Mouse (Mus musculus) forebrain, embryonic 14.5 days (tissue): ENCODE results near the gene Kansl2. TPM values are rescaled to one million over a fixed set of nuclear protein-coding genes. Genes with fewer than 3 reads are reported as not detected.
A peak's percentile ranks its signal among the peaks of the same experiment; 100 is the strongest.

ENCODE experiments used
- ATAC-seq: fragments of 200-750 bp; cut with Nextera tagmentation; 2 replicates; pipeline ENCODE4 v1.8.0; 2017; ENCODE audit warnings: mild to moderate bottlenecking, moderate library complexity
- DNase-seq: peaks from one replicate; pipeline ENCODE4 v3.0.0-alpha.2; 2015; ENCODE audit warnings: low spot score
- H3K27ac ChIP-seq: fragments of 300-500 bp; sonication (generic); 2 replicates; pipeline ENCODE4 v1.5.1; 2014; ENCODE audit warnings: low read depth, mild to moderate bottlenecking, control low read depth, low read length, moderate library complexity
- H3K27me3 ChIP-seq: fragments of 300-500 bp; sonication (generic); replicated peaks from 2 replicates; pipeline ENCODE4 v1.6.1; 2014; ENCODE audit warnings: low read length, control low read depth, mixed read lengths; ENCODE audit not compliant: control insufficient read depth, insufficient read depth
- H3K36me3 ChIP-seq: fragments of 300-500 bp; sonication (generic); 2 replicates; pipeline ENCODE4 v1.6.1; 2014; ENCODE audit warnings: low read length, control low read depth; ENCODE audit not compliant: control insufficient read depth, insufficient read depth
- H3K4me1 ChIP-seq: fragments of 300-500 bp; sonication (generic); 2 replicates; pipeline ENCODE4 v1.6.1; 2014; ENCODE audit warnings: antibody characterized with exemption, low read length, control low read depth; ENCODE audit not compliant: control insufficient read depth, insufficient read depth
- H3K4me2 ChIP-seq: fragments of 300-500 bp; sonication (generic); 2 replicates; pipeline ENCODE4 v1.6.1; 2014; ENCODE audit warnings: mild to moderate bottlenecking, control low read depth, low read length
- H3K4me3 ChIP-seq: fragments of 300-500 bp; sonication (generic); 2 replicates; pipeline ENCODE4 v1.5.1; 2014; ENCODE audit warnings: low read depth, low read length, control low read depth
- H3K9ac ChIP-seq: fragments of 300-500 bp; sonication (generic); 2 replicates; pipeline ENCODE4 v1.6.1; 2014; ENCODE audit warnings: mild to moderate bottlenecking, low read length, control low read depth, moderate library complexity
- H3K9me3 ChIP-seq: fragments of 300-500 bp; sonication (generic); replicated peaks from 2 replicates; pipeline ENCODE4 v1.6.1; 2016; ENCODE audit warnings: low read length, control low read depth, mixed read lengths; ENCODE audit not compliant: control insufficient read depth
- WGBS: fragments of 180-500 bp; shearing (Covaris S2); extraction: QIAGEN DNeasy Blood & Tissue Kit; methylation state at CpG from one replicate; pipeline ENCODE4 v1.1.7; 2014; 5-methylcytosine and 5-hydroxymethylcytosine counted together
- polyA plus RNA-seq: library from polyadenylated mRNA; unstranded; fragments of >200 nt; fragmentation: Nextera tagmentation; extraction: Ambion mirVana; gene quantifications from 2 replicates; pipeline ENCODE4 v1.2.1, GENCODE M21; 2014

Kansl2 gene
- polyA plus RNA-seq, 1 experiment from 2014 or later: 134 TPM

GRCm38 (mm10) chr15:98486433-98487021 lies 47.5 kb downstream of the Kansl2 start:
- H3K9ac ChIP-seq: no peak overlapping the region
- no peaks in the 10 kb centered on the region for H3K27me3 ChIP-seq
- H3K4me3 ChIP-seq: no peak overlapping the region
- DNase-seq (no peak), ATAC-seq (no peak)
- H3K27ac ChIP-seq: no peak overlapping the region
- no peaks in the 10 kb centered on the region; the same call in 1 of the 2 replicates for H3K9me3 ChIP-seq
- H3K4me2 ChIP-seq: no peak overlapping the region
- H3K36me3 ChIP-seq: no peaks in the 10 kb centered on the region
- no peaks in the 10 kb centered on the region for H3K4me1 ChIP-seq
- WGBS: 95% methylated on average over 8 of the region's 8 CpGs

DNA sequence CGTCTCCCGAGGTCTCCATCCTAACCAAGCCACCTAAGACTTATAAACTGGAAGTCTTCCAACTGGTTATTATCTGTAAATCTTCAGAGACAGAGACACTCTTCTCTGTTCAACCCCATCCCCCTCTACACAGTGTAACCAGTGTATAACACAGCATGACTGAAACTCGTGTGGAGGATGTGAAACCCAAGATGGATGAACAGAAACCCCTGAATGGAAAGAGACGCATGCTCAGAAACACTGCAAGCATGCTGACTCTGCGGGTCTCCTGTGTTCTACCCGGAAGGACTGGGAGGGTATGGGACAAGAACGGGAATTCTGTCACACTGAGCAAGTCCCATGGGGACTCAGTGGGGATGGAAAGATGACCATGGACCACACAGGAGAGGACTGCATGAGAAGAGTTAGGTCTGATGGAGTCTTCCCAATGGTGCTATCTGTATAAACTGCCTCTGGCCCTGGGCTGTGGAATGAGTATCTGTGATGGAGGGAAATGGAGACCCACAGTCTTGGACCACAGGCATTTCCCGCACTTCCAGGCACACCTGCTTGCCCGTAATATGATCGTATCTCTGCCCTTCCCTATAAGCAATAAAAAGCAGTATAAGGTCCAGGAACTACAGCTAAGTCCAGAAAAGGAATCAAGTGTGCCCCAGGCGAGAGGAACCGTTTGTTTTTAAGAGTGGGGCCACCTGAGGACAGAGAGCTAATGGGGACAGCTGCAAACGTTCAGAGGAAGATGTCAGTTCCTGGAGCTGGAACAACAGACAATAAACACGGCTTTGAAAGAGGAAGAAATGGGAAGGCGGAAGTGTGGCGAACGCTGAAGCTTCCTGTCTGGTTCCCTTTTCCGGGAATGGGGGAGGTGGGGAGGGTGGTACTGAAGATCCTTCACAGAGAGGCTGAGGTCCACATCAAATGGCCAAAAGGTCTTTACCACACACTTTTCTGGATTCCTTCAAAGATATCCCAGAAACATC lies 49.9 kb downstream of the Kansl2 start:
- Histone ChIP-seq H3K36me3 (no peaks in the 10 kb centered on the region), H3K4me1 (no peaks in the 10 kb centered on the region), H3K4me2 (no peak overlapping the region), H3K9ac (no peak overlapping the region), H3K4me3 (no peak overlapping the region), H3K27ac (no peak overlapping the region), H3K27me3 (no peaks in the 10 kb centered on the region), H3K9me3 (no peaks in the 10 kb centered on the region; the same call in 1 of the 2 replicates)
- DNase-seq (no peak), ATAC-seq (no peak)
- 83% methylated on average over 18 of the region's 18 CpGs for WGBS

DNA sequence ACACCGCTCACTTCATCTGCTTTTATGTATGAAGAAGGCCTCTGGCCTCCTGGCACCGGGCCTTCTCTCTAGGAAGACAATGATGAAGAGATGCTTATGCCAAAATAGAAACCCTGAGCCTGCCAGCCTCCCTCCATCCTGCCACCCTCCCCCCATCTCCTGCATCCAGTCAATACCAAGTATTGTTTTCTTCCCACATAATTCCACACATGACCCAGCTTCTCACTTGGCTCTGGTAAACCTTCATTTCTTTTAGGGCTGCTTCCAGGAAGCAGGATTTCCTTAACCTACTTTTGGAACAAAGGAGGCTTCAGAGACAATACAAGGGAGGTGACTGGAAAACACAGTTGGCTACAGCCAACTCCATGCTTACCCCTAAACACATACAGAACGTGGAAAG lies 51.4 kb downstream of the Kansl2 start, which contains the start of gene Lalba:
Gene Lalba, minus strand, starts transcription at position 21 of the 400 bp plus-strand sequence.
- Histone ChIP-seq H3K27ac (no peak within 1 kb of the TSS), H3K36me3 (no peaks in the 10 kb centered on the region), H3K9me3 (no peaks in the 10 kb centered on the region), H3K9ac (no peak within 1 kb of the TSS), H3K4me3 (no peak within 1 kb of the TSS), H3K4me2 (no peak within 1 kb of the TSS), H3K27me3 (no peaks in the 10 kb centered on the region), H3K4me1 (no peaks in the 10 kb centered on the region)
- DNase-seq (no peak), ATAC-seq (no peak)
- 69% methylated on average over 3 of the region's 3 CpGs for WGBS

- H3K27ac ChIP-seq: no peak overlapping the region
- no peak for DNase-seq
- no peaks in the 10 kb centered on the region for H3K27me3 ChIP-seq
- no peak overlapping the region for H3K9ac ChIP-seq
- no peaks in the 10 kb centered on the region for H3K4me1 ChIP-seq
- no peak overlapping the region for H3K4me2 ChIP-seq
- H3K36me3 ChIP-seq: no peaks in the 10 kb centered on the region
- no peak for ATAC-seq
- no peaks in the 10 kb centered on the region for H3K9me3 ChIP-seq
- WGBS: 70% methylated on average over 7 of the region's 7 CpGs
- H3K4me3 ChIP-seq: no peak overlapping the region
Observed at GRCm38 (mm10) chr15:98479568-98480102, 54.4 kb downstream of the Kansl2 start.

DNA sequence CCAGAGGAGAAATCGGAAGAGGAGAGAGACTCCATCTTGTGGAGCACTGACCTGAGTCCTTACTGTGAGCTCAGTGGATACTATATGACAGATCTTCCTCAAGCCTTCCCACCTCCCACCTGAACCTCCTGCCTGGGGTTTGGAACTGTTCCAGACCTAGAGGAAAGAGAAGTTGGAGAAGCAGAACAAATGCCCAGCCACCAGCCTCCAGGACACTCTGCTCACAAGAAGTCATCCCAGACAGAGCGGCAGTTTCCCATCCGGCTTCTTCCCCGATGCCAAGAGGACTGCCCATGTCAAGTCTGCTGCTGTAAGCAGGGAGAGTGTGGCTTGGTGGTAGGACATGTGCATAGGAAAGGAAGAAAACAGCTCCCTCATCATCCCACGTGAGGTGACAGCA lies 57.8 kb downstream of the Kansl2 start:
- H3K9me3 ChIP-seq: no peaks in the 10 kb centered on the region
- no peaks in the 10 kb centered on the region for H3K4me1 ChIP-seq
- H3K9ac ChIP-seq: no peak overlapping the region
- no peak for ATAC-seq
- WGBS: 76% methylated on average over 5 of the region's 5 CpGs
- H3K27me3 ChIP-seq: no peaks in the 10 kb centered on the region
- H3K27ac ChIP-seq: no peak overlapping the region
- H3K4me3 ChIP-seq: no peak overlapping the region
- DNase-seq: no peak
- no peaks in the 10 kb centered on the region for H3K36me3 ChIP-seq
- no peak overlapping the region for H3K4me2 ChIP-seq

- H3K27me3 ChIP-seq: no peaks in the 10 kb centered on the region
- no peak overlapping the region for H3K9ac ChIP-seq
- no peak overlapping the region for H3K27ac ChIP-seq
- H3K4me1 ChIP-seq: no peaks in the 10 kb centered on the region
- H3K4me3 ChIP-seq: no peak overlapping the region
- no peak overlapping the region for H3K4me2 ChIP-seq
- ATAC-seq (no peak), DNase-seq (peak; percentile 20)
- no peaks in the 10 kb centered on the region for H3K9me3 ChIP-seq
- no peaks in the 10 kb centered on the region for H3K36me3 ChIP-seq
- 60% methylated on average over 10 of the region's 10 CpGs for WGBS
Observed at GRCm38 (mm10) chr15:98475382-98475781, 58.7 kb downstream of the Kansl2 start.

- DNase-seq: no peak
- Histone ChIP-seq H3K27ac (no peak overlapping the region), H3K4me1 (no peaks in the 10 kb centered on the region), H3K9me3 (no peaks in the 10 kb centered on the region), H3K27me3 (no peaks in the 10 kb centered on the region), H3K9ac (no peak overlapping the region), H3K4me2 (no peak overlapping the region), H3K36me3 (no peaks in the 10 kb centered on the region), H3K4me3 (no peak overlapping the region)
- 77% methylated on average over 10 of the region's 10 CpGs for WGBS
- ATAC-seq: no peak
Observed at GRCm38 (mm10) chr15:98474958-98475357, 59.1 kb downstream of the Kansl2 start.

GRCm38 (mm10) chr15:98471539-98471938 lies 62.5 kb downstream of the Kansl2 start:
- Histone ChIP-seq H3K4me1 (no peaks in the 10 kb centered on the region), H3K27me3 (no peaks in the 10 kb centered on the region), H3K4me3 (no peak overlapping the region), H3K9ac (no peak overlapping the region), H3K36me3 (no peaks in the 10 kb centered on the region), H3K4me2 (no peak overlapping the region), H3K9me3 (no peaks in the 10 kb centered on the region), H3K27ac (no peak overlapping the region)
- DNase-seq: no peak
- ATAC-seq: no peak
- 92% methylated on average over 13 of the region's 13 CpGs for whole genome bisulfite sequencing

GRCm38 (mm10) chr15:98469596-98469995 lies 64.5 kb downstream of the Kansl2 start, which contains the start of gene OR5BS1P:
TSS of gene OR5BS1P (plus strand) at chr15:98469896.
- ATAC-seq (no peak), DNase-seq (no peak)
- H3K4me3 ChIP-seq: no peak within 1 kb of the TSS
- no peaks in the 10 kb centered on the region for H3K27me3 ChIP-seq
- H3K9ac ChIP-seq: no peak within 1 kb of the TSS
- H3K4me2 ChIP-seq: no peak within 1 kb of the TSS
- H3K9me3 ChIP-seq: no peaks in the 10 kb centered on the region
- WGBS: 91% methylated on average over 4 of the region's 4 CpGs
- H3K36me3 ChIP-seq: no peaks in the 10 kb centered on the region
- no peaks in the 10 kb centered on the region for H3K4me1 ChIP-seq
- no peak within 1 kb of the TSS for H3K27ac ChIP-seq
